Mouse (Mus musculus): ENCODE data around the gene Cyp20a1.

The Cyp20a1 gene

GRCm38 (mm10) chr1:60342808-60343629 lies at the start of gene Cyp20a1:
Cyp20a1 (plus strand) TSS chr1:60343323.
- DNase-seq (ENCODE audit: inconsistent ontology term) = peak; percentile 96

- DNase-seq (ENCODE audit: inconsistent ontology term) = no peak
These were observed 49.2 kb upstream of the Cyp20a1 start for GRCm38 (mm10) chr1:60293921-60294320.

GRCm38 (mm10) chr1:60343630-60344455 lies 720 bp downstream of the Cyp20a1 start:
- peak; percentile 76 for DNase-seq (ENCODE audit: inconsistent ontology term)

GRCm38 (mm10) chr1:60344670-60345069 lies 1.5 kb downstream of the Cyp20a1 start:
- no peak for DNase-seq (ENCODE audit: inconsistent ontology term)

- no peak for DNase-seq (ENCODE audit: inconsistent ontology term)
These were observed 2.6 kb downstream of the Cyp20a1 start for GRCm38 (mm10) chr1:60345712-60346111.

GRCm38 (mm10) chr1:60352786-60353185 lies 9.7 kb downstream of the Cyp20a1 start:
- peak; percentile 34 for DNase-seq (ENCODE audit: inconsistent ontology term)

GRCm38 (mm10) chr1:60361626-60362025 lies 18.5 kb downstream of the Cyp20a1 start:
- no peak for DNase-seq (ENCODE audit: inconsistent ontology term)

- no peak for DNase-seq (ENCODE audit: inconsistent ontology term)
These were observed 33.4 kb downstream of the Cyp20a1 start for GRCm38 (mm10) chr1:60376556-60376955.

- no peak for DNase-seq (ENCODE audit: inconsistent ontology term)
These were observed 38.8 kb downstream of the Cyp20a1 start for GRCm38 (mm10) chr1:60381910-60382309.

- peak; percentile 2 for DNase-seq (ENCODE audit: inconsistent ontology term)
These were observed 61.7 kb downstream of the Cyp20a1 start for GRCm38 (mm10) chr1:60404848-60405247.

- peak; percentile 10 for DNase-seq (ENCODE audit: inconsistent ontology term)
These were observed 65.5 kb downstream of the Cyp20a1 start for GRCm38 (mm10) chr1:60408501-60409167.

- DNase-seq (ENCODE audit: inconsistent ontology term) = peak; percentile 97
These were observed 66.2 kb downstream of the Cyp20a1 start, which contains the start of gene Abi2 for GRCm38 (mm10) chr1:60409168-60409828. Abi2 (plus strand) TSS chr1:60409619.

- DNase-seq (ENCODE audit: inconsistent ontology term) = peak; percentile 57
These were observed 67.0 kb downstream of the Cyp20a1 start for GRCm38 (mm10) chr1:60409928-60410817.

- peak; percentile 26 for DNase-seq (ENCODE audit: inconsistent ontology term)
These were observed 73.6 kb downstream of the Cyp20a1 start for GRCm38 (mm10) chr1:60416724-60417123.

GRCm38 (mm10) chr1:60423882-60424281 lies 80.8 kb downstream of the Cyp20a1 start:
- no peak for DNase-seq (ENCODE audit: inconsistent ontology term)

GRCm38 (mm10) chr1:60428341-60428740 lies 85.2 kb downstream of the Cyp20a1 start:
- DNase-seq (ENCODE audit: inconsistent ontology term) = peak; percentile 14

- no peak for DNase-seq (ENCODE audit: inconsistent ontology term)
These were observed 85.8 kb downstream of the Cyp20a1 start for GRCm38 (mm10) chr1:60428932-60429331.

- no peak for DNase-seq (ENCODE audit: inconsistent ontology term)
These were observed 88.4 kb downstream of the Cyp20a1 start for GRCm38 (mm10) chr1:60431531-60431930.

- no peak for DNase-seq (ENCODE audit: inconsistent ontology term)
These were observed 89.4 kb downstream of the Cyp20a1 start for GRCm38 (mm10) chr1:60432497-60432896.
